Mouse (Mus musculus) heart, embryonic 12.5 days (tissue): ENCODE data around the gene Ubtd2. TPM values are rescaled to one million over a fixed set of nuclear protein-coding genes. Genes with fewer than 3 reads are reported as not detected.

Experiments
- ATAC-seq: fragments of 200-750 bp; cut with Nextera tagmentation; 2 replicates; pipeline ENCODE4 v1.8.0; 2017; ENCODE audit warnings: moderate TSS enrichment, moderate library complexity; ENCODE audit not compliant: insufficient number of reproducible peaks, low FRiP score
- H3K27ac ChIP-seq: fragments of 300-500 bp; sonication (generic); 2 replicates; pipeline ENCODE4 v1.5.1; 2016; ENCODE audit warnings: mild to moderate bottlenecking, moderate library complexity; ENCODE audit not compliant: poor library complexity, severe bottlenecking
- H3K27me3 ChIP-seq: fragments of 300-500 bp; sonication (generic); replicated peaks from 2 replicates; pipeline ENCODE4 v1.6.1; 2016; ENCODE audit warnings: mild to moderate bottlenecking, moderate library complexity
- H3K36me3 ChIP-seq: fragments of 300-500 bp; sonication (generic); 2 replicates; pipeline ENCODE4 v1.6.1; 2016; ENCODE audit warnings: mild to moderate bottlenecking, moderate library complexity
- H3K4me1 ChIP-seq: fragments of 300-500 bp; sonication (generic); replicated peaks from 2 replicates; pipeline ENCODE4 v1.6.1; 2016; ENCODE audit warnings: mild to moderate bottlenecking
- H3K4me2 ChIP-seq: fragments of 300-500 bp; sonication (generic); 2 replicates; pipeline ENCODE4 v1.6.1; 2016; ENCODE audit warnings: mild to moderate bottlenecking, moderate library complexity
- H3K4me3 ChIP-seq: fragments of 300-500 bp; sonication (generic); 2 replicates; pipeline ENCODE4 v1.5.1; 2016; ENCODE audit warnings: mild to moderate bottlenecking
- H3K9ac ChIP-seq: fragments of 300-500 bp; sonication (generic); 2 replicates; pipeline ENCODE4 v1.6.1; 2016; ENCODE audit warnings: mild to moderate bottlenecking, moderate library complexity
- H3K9me3 ChIP-seq: fragments of 300-500 bp; sonication (generic); replicated peaks from 2 replicates; pipeline ENCODE4 v1.6.1; 2016; ENCODE audit warnings: mild to moderate bottlenecking, moderate library complexity
- WGBS: fragments of 180-500 bp; shearing (Covaris S2); methylation state at CpG from one replicate; pipeline ENCODE4 v1.1.7; 2016; 5-methylcytosine and 5-hydroxymethylcytosine counted together
- polyA plus RNA-seq: library from polyadenylated mRNA; unstranded; fragments of >200 nt; fragmentation: Nextera tagmentation; extraction: Ambion mirVana; gene quantifications from 2 replicates; pipeline ENCODE4 v1.2.1, GENCODE M21; 2016

The Ubtd2 gene
- polyA plus RNA-seq = 34.8 and 37.0 TPM in 2 replicates

DNA sequence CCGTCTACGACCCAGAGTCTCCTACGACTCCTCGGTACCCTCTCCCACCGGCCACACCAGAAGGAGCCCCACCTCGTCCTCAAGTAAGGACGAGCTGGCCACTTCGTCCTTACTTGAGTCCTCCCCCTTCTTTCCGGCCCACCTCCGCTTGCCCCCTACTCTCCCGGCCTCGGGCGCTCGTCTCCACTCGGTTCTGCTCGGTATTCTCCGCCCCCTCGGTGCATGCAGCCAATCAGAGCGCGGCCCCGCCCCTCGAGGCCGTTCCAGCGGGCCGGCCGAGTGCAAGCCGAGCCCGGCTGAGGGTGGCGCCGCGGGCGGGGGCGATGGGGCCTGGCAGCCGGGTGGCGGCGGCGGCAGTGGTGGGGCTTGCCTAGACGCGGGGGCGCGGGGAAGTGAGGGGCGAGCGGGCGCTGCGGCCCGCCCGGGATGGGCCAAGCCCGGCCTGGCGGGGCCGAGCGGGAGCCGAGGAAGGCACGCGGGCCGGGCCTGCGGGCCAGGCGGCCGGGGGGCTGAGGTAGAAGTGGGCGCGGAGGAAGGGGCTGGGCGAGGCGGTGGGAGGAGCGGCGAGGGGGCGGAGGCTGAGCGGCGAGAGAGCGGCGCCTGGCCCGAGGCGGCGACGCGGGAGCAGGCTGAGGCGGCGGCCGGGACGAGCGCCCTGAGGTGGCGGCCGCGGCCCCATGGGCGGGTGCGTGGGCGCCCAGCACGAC is at the start of gene Ubtd2:
Gene Ubtd2 (plus strand): TSS at position 571 of the 707 bp plus-strand sequence.
- peaks cover 14% of the 10 kb centered on the region for H3K4me1 ChIP-seq
- no peaks in the 10 kb centered on the region for H3K36me3 ChIP-seq
- H3K4me3 ChIP-seq = peak within 1 kb of the TSS; percentile 96
- under 1% methylated on average over 80 of the region's 86 CpGs for WGBS
- peak within 1 kb of the TSS; percentile 95 for H3K4me2 ChIP-seq
- peak within 1 kb of the TSS; percentile 96 for H3K9ac ChIP-seq
- no peaks in the 10 kb centered on the region for H3K9me3 ChIP-seq
- no peaks in the 10 kb centered on the region for H3K27me3 ChIP-seq
- ATAC-seq = peak; percentile 97
- H3K27ac ChIP-seq = peak within 1 kb of the TSS; percentile 90

DNA sequence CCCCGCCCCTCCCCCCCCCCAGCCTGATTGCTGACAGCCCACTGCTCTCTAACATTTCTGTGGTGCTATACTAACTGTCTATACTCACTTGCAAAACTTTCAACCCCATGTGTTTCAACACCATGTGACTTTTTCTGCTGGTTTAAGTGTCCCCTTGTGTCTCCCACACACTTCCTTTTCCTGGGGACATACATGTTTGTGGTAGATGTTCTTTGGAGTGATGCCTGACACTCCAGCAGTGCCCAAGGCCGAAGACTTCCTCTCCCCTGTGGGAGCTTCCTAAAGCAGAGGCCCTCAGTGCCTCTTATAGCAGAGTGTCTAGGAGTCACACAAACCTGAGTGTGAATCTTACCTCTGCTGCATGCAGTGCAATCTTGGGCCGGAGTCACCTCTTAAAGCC is 47.3 kb upstream of the Ubtd2 start:
- H3K36me3 ChIP-seq = peaks cover 47% of the 10 kb centered on the region

DNA sequence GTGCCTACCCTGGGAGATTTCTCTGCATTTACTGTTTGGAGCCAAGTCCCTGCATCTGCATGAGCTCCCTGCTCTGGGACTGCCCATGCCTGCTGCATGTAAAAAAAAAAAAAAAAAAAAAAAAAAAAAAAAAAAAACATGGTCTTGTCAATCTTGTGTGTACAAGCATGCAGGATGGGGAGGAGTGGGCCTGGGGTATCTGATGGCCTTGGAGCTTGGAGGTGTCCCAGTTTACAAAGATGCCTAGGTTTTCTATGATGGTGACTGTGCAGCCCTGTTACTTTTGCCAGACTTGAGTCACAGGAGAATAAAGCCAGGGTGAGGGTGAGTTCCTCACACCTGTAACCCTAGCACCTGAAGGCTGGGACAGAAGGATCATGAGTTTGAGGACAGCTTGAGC is 46.1 kb upstream of the Ubtd2 start:
- Histone ChIP-seq H3K9ac (no peak overlapping the region), H3K9me3 (no peaks in the 10 kb centered on the region), H3K36me3 (peaks cover 52% of the 10 kb centered on the region), H3K27me3 (no peaks in the 10 kb centered on the region), H3K4me2 (no peak overlapping the region), H3K27ac (no peak overlapping the region), H3K4me1 (peaks cover 22% of the 10 kb centered on the region), H3K4me3 (no peak overlapping the region)
- ATAC-seq = no peak

More for the DNA sequence above, 47.3 kb upstream of the Ubtd2 start:
- 58% methylated on average over 3 of the region's 3 CpGs for WGBS
- no peaks in the 10 kb centered on the region for H3K9me3 ChIP-seq
- H3K4me1 ChIP-seq = peaks cover 22% of the 10 kb centered on the region
- no peak overlapping the region for H3K9ac ChIP-seq
- no peak overlapping the region for H3K27ac ChIP-seq
- no peak overlapping the region for H3K4me2 ChIP-seq
- no peak overlapping the region for H3K4me3 ChIP-seq
- H3K27me3 ChIP-seq = no peaks in the 10 kb centered on the region
- no peak for ATAC-seq

DNA sequence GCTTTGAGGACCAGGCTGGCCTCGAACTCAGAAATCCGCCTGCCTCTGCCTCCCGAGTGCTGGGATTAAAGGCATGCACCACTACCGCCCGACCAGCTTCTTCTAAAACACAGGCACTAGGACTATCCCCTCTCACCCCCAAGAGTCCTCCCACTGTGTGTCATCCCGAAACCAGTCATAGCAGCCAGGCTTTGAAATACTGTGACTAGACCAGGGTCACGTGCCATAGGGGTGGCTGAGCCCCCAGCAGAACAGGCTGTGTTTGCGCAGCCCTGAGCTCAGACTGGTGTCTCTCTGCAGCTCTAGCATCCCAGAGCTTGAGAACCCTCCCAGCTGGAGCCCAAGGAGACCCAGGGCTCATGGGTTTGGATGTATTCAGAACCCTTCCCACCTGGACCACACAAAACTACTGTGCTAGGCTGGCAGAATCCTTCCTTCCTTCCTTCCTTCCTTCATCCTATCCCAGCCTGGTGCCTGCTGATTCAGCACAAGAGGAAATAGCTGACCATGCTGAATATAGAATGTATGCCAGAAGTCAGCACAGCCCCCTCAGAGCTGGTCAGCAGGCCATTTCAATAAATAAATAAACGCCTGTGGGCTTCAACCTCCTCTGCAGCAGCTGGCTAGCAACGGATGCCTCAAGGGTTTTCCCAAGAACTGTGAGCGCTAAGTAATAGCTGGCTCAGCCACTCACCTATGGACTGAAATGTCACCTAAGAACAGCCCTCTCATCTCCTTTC is 45.2 kb upstream of the Ubtd2 start:
- Histone ChIP-seq H3K9me3 (no peaks in the 10 kb centered on the region), H3K4me1 (peaks cover 21% of the 10 kb centered on the region), H3K27me3 (no peaks in the 10 kb centered on the region), H3K27ac (no peak overlapping the region), H3K4me2 (no peak overlapping the region), H3K36me3 (peaks cover 57% of the 10 kb centered on the region), H3K9ac (no peak overlapping the region), H3K4me3 (no peak overlapping the region)
- 80% methylated on average over 11 of the region's 11 CpGs for WGBS
- ATAC-seq = no peak

DNA sequence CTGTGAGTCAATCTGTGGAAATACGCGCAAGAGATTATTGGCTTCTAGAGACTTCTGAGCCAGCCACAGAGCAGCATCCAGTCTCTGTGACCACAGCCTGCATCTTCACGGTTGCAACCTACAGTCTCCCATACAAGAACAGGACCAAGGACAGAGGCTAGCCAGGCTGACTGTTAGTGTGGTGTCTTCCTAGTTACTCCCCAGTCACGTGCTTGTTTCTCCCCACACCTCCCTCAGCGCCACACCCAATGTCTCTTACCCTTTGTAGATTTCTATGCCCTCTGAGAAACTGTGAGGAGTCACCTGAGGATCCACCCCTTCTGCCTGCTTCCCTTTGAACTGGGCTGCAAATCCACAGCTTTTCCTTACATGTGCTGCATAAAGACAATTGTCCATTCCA is 35.2 kb upstream of the Ubtd2 start:
- H3K9ac ChIP-seq = no peak overlapping the region
- H3K27ac ChIP-seq = no peak overlapping the region
- H3K9me3 ChIP-seq = no peaks in the 10 kb centered on the region
- H3K36me3 ChIP-seq = peaks cover 88% of the 10 kb centered on the region
- H3K4me3 ChIP-seq = no peak overlapping the region
- no peak overlapping the region for H3K4me2 ChIP-seq
- 0 out of 2 replicates have a peak, but pooled peaks cover 5% of the 10 kb centered on the region for H3K4me1 ChIP-seq
- no peak for ATAC-seq
- no peaks in the 10 kb centered on the region for H3K27me3 ChIP-seq
- 76% methylated on average over 5 of the region's 5 CpGs for WGBS

DNA sequence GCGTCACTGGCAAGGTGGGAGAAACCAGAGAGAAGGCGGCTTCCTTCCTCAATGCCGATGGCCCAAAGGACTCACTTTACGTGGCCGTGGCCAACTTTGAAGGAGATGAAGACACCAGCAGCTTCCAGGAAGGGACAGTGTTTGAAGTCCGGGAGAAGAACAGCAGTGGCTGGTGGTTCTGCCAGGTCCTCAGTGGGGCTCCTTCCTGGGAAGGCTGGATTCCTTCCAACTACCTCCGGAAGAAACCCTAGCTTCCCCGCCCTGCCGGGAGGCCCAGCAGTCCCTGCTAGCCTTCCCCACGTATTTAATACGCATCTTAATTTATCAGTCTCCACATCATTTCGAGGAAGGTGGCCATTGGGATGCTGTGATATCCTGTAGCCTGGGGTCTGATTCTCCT is 31.9 kb upstream of the Ubtd2 start:
- peaks cover 66% of the 10 kb centered on the region for H3K36me3 ChIP-seq

DNA sequence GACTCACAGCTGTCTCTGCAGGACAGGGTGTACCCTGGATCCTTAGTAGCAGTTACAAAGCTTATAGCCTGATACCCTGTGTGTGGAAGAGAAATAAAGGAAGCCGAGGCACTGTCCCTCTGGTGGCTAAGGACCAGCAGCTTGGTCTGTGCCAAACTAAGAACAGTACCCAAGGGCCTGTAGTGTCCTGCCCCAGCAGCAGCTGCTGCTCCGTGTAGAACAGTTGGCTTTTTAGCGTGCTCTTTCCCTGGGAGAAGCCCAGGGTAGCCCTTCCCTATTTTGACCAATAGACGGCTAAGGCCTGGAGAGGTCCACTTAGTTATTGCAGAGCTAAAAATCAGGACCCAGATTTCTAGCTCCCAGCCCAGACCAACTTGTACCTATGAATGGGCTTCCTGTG is 30.6 kb upstream of the Ubtd2 start:
- Histone ChIP-seq H3K4me2 (no peak overlapping the region), H3K27me3 (no peaks in the 10 kb centered on the region), H3K4me3 (no peak overlapping the region), H3K27ac (no peak overlapping the region), H3K36me3 (peaks cover 59% of the 10 kb centered on the region), H3K4me1 (0 out of 2 replicates have a peak, but pooled peaks cover 5% of the 10 kb centered on the region), H3K9me3 (no peaks in the 10 kb centered on the region), H3K9ac (no peak overlapping the region)
- 82% methylated on average over 4 of the region's 4 CpGs for WGBS
- no peak for ATAC-seq

More for the DNA sequence above, 31.9 kb upstream of the Ubtd2 start:
- H3K27ac ChIP-seq = no peak overlapping the region
- H3K9me3 ChIP-seq = no peaks in the 10 kb centered on the region
- WGBS = 85% methylated on average over 12 of the region's 12 CpGs
- H3K27me3 ChIP-seq = no peaks in the 10 kb centered on the region
- no peak overlapping the region for H3K4me3 ChIP-seq
- H3K9ac ChIP-seq = no peak overlapping the region
- no peak for ATAC-seq
- no peak overlapping the region for H3K4me2 ChIP-seq
- 0 out of 2 replicates have a peak, but pooled peaks cover 5% of the 10 kb centered on the region for H3K4me1 ChIP-seq

DNA sequence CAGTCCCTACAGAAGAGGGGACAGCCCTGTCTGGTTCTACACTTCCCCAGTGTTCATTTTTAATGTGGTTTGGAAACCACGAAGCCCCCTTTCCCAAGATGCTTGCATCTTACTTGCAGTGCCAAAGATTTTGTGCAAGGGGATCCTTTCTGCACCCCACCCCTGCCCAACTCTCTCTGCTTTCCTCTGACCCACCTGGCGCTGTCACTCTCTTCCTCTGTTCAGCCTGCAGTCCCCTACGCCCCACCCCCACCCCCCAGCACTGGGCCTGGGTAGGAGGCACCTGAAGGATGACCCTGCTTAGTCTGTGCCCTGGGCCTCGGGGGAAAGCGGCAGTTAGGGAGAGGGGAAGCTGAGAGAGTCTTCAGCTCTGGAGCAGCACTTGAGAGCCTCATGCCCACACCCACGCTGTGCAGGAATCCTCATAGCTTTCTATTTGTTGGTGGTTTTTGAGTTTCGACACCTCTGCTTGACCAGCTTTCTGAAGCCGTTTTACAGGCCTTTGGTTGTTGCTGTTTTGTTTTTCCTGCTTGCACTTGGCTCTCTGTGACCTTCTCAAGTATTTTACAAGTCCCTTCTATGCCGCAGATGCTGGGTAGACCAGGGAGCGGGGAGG is 30.0 kb upstream of the Ubtd2 start:
- Histone ChIP-seq H3K4me1 (0 out of 2 replicates have a peak, but pooled peaks cover 5% of the 10 kb centered on the region), H3K36me3 (peaks cover 54% of the 10 kb centered on the region), H3K27me3 (no peaks in the 10 kb centered on the region), H3K4me2 (no peak overlapping the region), H3K4me3 (no peak overlapping the region), H3K27ac (no peak overlapping the region), H3K9me3 (no peaks in the 10 kb centered on the region), H3K9ac (no peak overlapping the region)
- no peak for ATAC-seq
- WGBS = 73% methylated on average over 10 of the region's 10 CpGs

DNA sequence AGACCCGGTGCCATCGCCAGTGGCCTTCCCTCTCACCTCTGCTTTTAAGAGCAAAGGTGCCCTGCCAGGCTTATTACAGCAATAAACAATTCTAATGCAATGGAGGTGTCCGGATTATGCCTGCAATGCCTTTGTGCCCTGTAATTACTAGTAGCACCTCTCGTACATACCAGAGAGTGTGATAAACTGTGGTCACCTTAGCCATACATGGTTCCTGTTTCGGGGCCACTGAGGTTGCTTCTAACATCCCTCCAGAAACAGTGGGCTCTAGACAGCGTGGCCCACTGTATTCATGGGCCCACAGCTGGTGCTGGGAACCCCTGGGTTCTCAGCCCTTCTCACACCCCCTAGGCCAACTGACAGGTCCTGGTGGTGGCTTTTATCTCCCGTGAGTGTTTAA is 27.6 kb upstream of the Ubtd2 start:
- 0 out of 2 replicates have a peak, but pooled peaks cover 5% of the 10 kb centered on the region for H3K4me1 ChIP-seq
- no peak overlapping the region for H3K4me3 ChIP-seq
- peaks cover 30% of the 10 kb centered on the region for H3K36me3 ChIP-seq
- WGBS = 74% methylated on average over 7 of the region's 7 CpGs
- no peaks in the 10 kb centered on the region for H3K27me3 ChIP-seq
- ATAC-seq = no peak
- H3K9ac ChIP-seq = no peak overlapping the region
- H3K9me3 ChIP-seq = no peaks in the 10 kb centered on the region
- H3K4me2 ChIP-seq = no peak overlapping the region
- H3K27ac ChIP-seq = no peak overlapping the region

DNA sequence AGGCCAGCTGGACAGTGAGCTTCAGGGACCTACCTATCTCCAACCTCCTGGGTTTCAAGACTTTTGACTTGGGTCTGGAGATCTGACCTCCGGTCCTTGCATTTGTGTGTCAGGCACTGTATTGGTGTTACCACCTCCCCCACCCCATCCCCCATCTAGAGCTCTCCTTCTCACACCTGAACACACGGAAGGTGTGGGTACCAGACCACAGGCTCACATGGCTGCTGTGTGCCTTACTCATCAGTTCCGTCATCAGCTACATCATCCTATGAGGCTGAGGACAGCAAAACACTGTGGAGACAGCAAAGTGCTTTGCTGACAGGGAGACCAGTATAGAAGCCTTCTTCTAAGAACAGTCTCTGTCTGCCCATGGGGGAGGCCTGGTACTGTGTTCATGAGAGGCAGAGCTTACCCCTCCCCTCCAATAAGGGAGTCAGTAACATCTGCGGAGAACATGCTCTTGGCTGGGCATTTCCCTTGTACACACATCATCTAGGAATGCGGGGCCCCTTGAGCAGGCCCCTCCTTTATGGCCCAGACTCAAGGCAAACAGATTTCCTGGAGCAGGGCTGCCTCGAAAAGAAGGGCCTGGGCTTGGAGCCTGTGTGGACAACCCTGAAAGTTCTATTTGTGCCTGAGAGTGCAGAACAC is 19.6 kb upstream of the Ubtd2 start:
- peak; percentile 90 for ATAC-seq
- H3K4me1 ChIP-seq = peaks cover 14% of the 10 kb centered on the region
- no peak overlapping the region for H3K4me3 ChIP-seq
- no peaks in the 10 kb centered on the region; the same call in 1 of the 2 replicates for H3K9me3 ChIP-seq
- H3K36me3 ChIP-seq = no peaks in the 10 kb centered on the region
- peak overlapping the region; percentile 72 for H3K27ac ChIP-seq
- 41% methylated on average over 6 of the region's 6 CpGs for WGBS
- H3K4me2 ChIP-seq = no peak overlapping the region
- no peaks in the 10 kb centered on the region for H3K27me3 ChIP-seq
- H3K9ac ChIP-seq = no peak overlapping the region

DNA sequence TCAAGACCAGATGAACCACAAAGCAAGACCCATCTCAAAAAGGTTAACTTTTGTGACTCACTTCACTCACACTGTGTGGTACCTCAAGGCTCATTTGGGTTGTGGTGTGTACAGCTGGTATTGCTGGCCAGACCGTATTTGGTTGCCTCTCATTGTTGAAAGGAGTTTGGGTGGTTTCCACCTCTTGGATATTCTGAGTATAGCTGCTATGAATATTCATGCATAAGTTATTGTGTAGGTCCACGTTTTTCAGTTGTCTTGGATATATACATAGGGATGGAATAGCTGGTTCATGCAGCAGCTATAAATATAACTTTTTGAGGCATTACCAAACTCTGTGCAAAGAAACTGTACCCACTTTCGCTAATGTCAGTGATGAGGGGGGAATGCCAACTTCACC is 12.6 kb upstream of the Ubtd2 start:
- Histone ChIP-seq H3K4me2 (no peak overlapping the region), H3K9me3 (peaks cover 7% of the 10 kb centered on the region), H3K27ac (no peak overlapping the region), H3K9ac (no peak overlapping the region), H3K27me3 (no peaks in the 10 kb centered on the region), H3K4me3 (no peak overlapping the region), H3K4me1 (no peaks in the 10 kb centered on the region), H3K36me3 (no peaks in the 10 kb centered on the region)
- ATAC-seq = no peak
- WGBS = 68% methylated on average over 3 of the region's 3 CpGs
